Mouse (Mus musculus) G1E (cell line): ENCODE results near the gene Plcb4.

ENCODE experiments used
- CTCF ChIP-seq: IDR thresholded peaks from 2 replicates; pipeline ENCODE4 v1.5.1; 2012; ENCODE audit warnings: low read depth, low read length, inconsistent platforms, mixed read lengths
- GATA1 ChIP-seq: IDR thresholded peaks from 2 replicates; pipeline ENCODE4 v1.6.1; 2012; ENCODE audit warnings: borderline replicate concordance, low read length, inconsistent platforms, mixed read lengths
- GATA2 ChIP-seq: IDR thresholded peaks from 2 replicates; pipeline ENCODE4 v1.6.1; 2012; ENCODE audit warnings: low read depth, low read length, inconsistent platforms, borderline replicate concordance
- TAL1 ChIP-seq: conservative IDR thresholded peaks from 2 replicates; pipeline ENCODE4 v1.6.1; 2012; ENCODE audit warnings: low read depth, low read length, inconsistent platforms, mixed read lengths

DNA sequence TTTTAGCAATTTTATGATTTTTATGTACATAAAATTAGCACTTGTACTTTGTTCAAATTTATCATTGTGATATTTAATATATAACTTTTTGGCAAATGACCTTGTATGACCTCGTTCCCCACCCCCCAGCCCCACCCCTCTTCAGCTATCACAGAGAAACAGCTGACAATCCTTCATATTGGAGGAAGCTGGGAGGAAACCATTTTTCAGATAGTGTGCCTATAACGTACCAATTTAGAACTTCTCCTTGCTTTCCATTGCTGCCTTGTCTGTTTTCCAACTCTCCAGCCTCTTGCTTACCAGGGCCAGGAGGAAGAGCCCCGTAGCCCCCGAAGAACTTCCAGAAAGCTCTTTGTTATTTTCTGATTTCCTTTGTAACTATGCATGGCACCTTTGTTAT lies 73.8 kb downstream of the Plcb4 start:
- TF ChIP-seq TAL1 (no peak), CTCF (no peak), GATA1 (no peak), GATA2 (no peak)
